Mouse (Mus musculus): ENCODE results near the gene Nmur1.

DNA sequence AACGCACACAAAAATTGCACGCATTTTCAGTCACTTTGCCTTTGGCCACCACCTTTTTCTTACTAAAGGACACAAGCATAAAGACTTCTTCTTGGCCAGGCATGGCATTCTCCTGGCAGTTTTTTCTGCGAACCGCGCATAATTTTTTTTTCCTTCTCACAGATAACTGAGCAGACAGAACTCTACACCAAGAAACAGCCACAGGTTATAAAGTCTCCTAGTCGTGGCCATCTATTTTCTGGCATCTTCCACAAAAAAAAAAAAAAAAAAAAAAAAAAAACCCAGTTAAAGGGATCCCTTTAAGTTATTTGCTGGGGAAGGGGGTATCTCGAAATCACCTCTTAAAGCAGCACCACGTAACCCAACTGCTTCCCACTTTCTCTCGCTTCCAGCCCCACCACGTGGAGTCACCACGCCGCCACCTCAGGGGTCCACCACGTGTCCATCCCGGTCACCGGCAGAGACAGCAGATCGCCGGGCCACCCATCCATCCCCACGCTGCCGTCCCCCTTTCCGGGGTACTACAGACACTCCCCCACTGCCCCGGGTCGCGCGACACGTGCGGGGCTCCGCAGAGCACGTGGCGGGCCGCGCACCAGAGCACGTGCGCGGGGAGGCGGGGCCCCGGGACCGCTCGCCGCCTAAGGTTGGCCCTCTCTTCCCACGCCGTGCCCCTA, 67.7 kb downstream of the Nmur1 start:
- TF ChIP-seq CTCF (IDR thresholded peaks at IDR 0.05; ENCODE audit: low read depth) (no peak), EP300 (IDR thresholded peaks at IDR 0.05; ENCODE audit: low read depth) (no peak)
